Mouse (Mus musculus) thymus, adult 2 months (tissue): ENCODE data around the gene Ubr2. TPM values are rescaled to one million over a fixed set of nuclear protein-coding genes. Genes with fewer than 3 reads are reported as not detected.

Source experiments
- DNase-seq: peaks from one replicate; pipeline ENCODE4 v3.0.0; 2021
- H3K27ac ChIP-seq: fragments of 200-500 bp; 2 replicates; pipeline ENCODE4 v1.5.1; 2012; ENCODE audit warnings: low read length, control low read depth; ENCODE audit not compliant: control insufficient read depth, insufficient read depth
- H3K27me3 ChIP-seq: fragments of 200-500 bp; 2 replicates; pipeline ENCODE4 v1.6.1; 2012; ENCODE audit warnings: mild to moderate bottlenecking, low read length, moderate library complexity, mixed read lengths; ENCODE audit not compliant: control insufficient read depth, insufficient read depth
- H3K36me3 ChIP-seq: fragments of 200-500 bp; 2 replicates; pipeline ENCODE4 v1.6.1; 2012; ENCODE audit warnings: mild to moderate bottlenecking, low read length, moderate library complexity; ENCODE audit not compliant: control insufficient read depth, insufficient read depth
- H3K4me1 ChIP-seq: fragments of 200-500 bp; replicated peaks from 2 replicates; pipeline ENCODE4 v1.6.1; 2012; ENCODE audit warnings: low read length; ENCODE audit not compliant: control insufficient read depth, insufficient read depth
- H3K4me3 ChIP-seq: fragments of 200-500 bp; 2 replicates; pipeline ENCODE4 v1.5.1; 2012; ENCODE audit warnings: mild to moderate bottlenecking, low read length, control low read depth, moderate library complexity; ENCODE audit not compliant: control insufficient read depth, insufficient read depth
- CTCF ChIP-seq: fragments of 200-500 bp; IDR thresholded peaks from 2 replicates; pipeline ENCODE4 v1.5.1; 2012; ENCODE audit warnings: mild to moderate bottlenecking, control low read depth, low read length, moderate library complexity, borderline replicate concordance; ENCODE audit not compliant: control insufficient read depth, poor library complexity, insufficient read depth; ENCODE audit errors: extremely low read depth
- POLR2A ChIP-seq: fragments of 200-500 bp; IDR thresholded peaks from 2 replicates; pipeline ENCODE4 v1.6.1; 2012; ENCODE audit warnings: mild to moderate bottlenecking, low read length, control low read depth, moderate library complexity; ENCODE audit not compliant: control insufficient read depth, poor library complexity, insufficient read depth; ENCODE audit errors: extremely low read depth
- WGBS: fragments of 180-500 bp; shearing (Covaris S2); methylation state at CpG from one replicate; pipeline ENCODE4 v1.1.7; 2018; 5-methylcytosine and 5-hydroxymethylcytosine counted together
- polyA plus RNA-seq: library from polyadenylated mRNA; depleted of rRNA; stranded (reverse); fragments of >200 nt; gene quantifications from 2 replicates; pipeline ENCODE4 v1.2.3, GENCODE M21; 2012

Gene Ubr2
- polyA plus RNA-seq, 1 experiment = 61.9 TPM

- TF ChIP-seq CTCF = no peak
- no peak for TF ChIP-seq POLR2A
- Histone ChIP-seq H3K4me1 (peaks cover 7% of the 10 kb centered on the region), H3K4me3 (no peak overlapping the region), H3K27me3 (no peaks in the 10 kb centered on the region), H3K27ac (no peak overlapping the region), H3K36me3 (no peaks in the 10 kb centered on the region; the same call in 1 of the 2 replicates)
- WGBS = 48% methylated on average over 7 of the region's 7 CpGs
- no peak for DNase-seq
Measured at GRCm38 (mm10) chr17:47005741-47006405, 4.5 kb downstream of the Ubr2 start.

GRCm38 (mm10) chr17:47003305-47003704 lies 7.1 kb downstream of the Ubr2 start:
- no peak for DNase-seq
- WGBS = 93% methylated on average over 8 of the region's 8 CpGs
- peaks cover 4% of the 10 kb centered on the region; the same call in 1 of the 2 replicates for H3K4me1 ChIP-seq
- no peak overlapping the region for H3K4me3 ChIP-seq
- peaks cover 21% of the 10 kb centered on the region for H3K36me3 ChIP-seq
- TF ChIP-seq CTCF (no peak), POLR2A (no peak)
- no peaks in the 10 kb centered on the region for H3K27me3 ChIP-seq
- H3K27ac ChIP-seq = no peak overlapping the region

- Histone ChIP-seq H3K4me1 (peaks cover 4% of the 10 kb centered on the region; the same call in 1 of the 2 replicates), H3K27me3 (no peaks in the 10 kb centered on the region), H3K36me3 (peaks cover 28% of the 10 kb centered on the region), H3K4me3 (no peak overlapping the region), H3K27ac (no peak overlapping the region)
- no peak for DNase-seq
- WGBS = 93% methylated on average over 5 of the region's 5 CpGs
- TF ChIP-seq CTCF = no peak
- no peak for TF ChIP-seq POLR2A
Measured at GRCm38 (mm10) chr17:47002401-47002800, 8.0 kb downstream of the Ubr2 start.

- Histone ChIP-seq H3K36me3 (peaks cover 33% of the 10 kb centered on the region), H3K27me3 (no peaks in the 10 kb centered on the region), H3K4me1 (no peaks in the 10 kb centered on the region), H3K27ac (no peak overlapping the region), H3K4me3 (no peak overlapping the region)
- no peak for TF ChIP-seq POLR2A
- TF ChIP-seq CTCF = no peak
- 99% methylated on average over 4 of the region's 4 CpGs for WGBS
- DNase-seq = no peak
Measured at GRCm38 (mm10) chr17:46998840-46999239, 11.5 kb downstream of the Ubr2 start.

GRCm38 (mm10) chr17:46996484-46996883 lies 13.9 kb downstream of the Ubr2 start:
- WGBS = 90% methylated on average over 7 of the region's 7 CpGs
- no peak for TF ChIP-seq CTCF
- no peaks in the 10 kb centered on the region for H3K27me3 ChIP-seq
- H3K27ac ChIP-seq = no peak overlapping the region
- no peak overlapping the region for H3K4me3 ChIP-seq
- no peak for DNase-seq
- no peaks in the 10 kb centered on the region for H3K4me1 ChIP-seq
- peaks cover 51% of the 10 kb centered on the region for H3K36me3 ChIP-seq

- Histone ChIP-seq H3K27ac (no peak overlapping the region), H3K36me3 (peaks cover 58% of the 10 kb centered on the region), H3K4me3 (no peak overlapping the region), H3K27me3 (no peaks in the 10 kb centered on the region), H3K4me1 (no peaks in the 10 kb centered on the region)
- 93% methylated on average over 3 of the region's 3 CpGs for WGBS
- DNase-seq = no peak
- no peak for TF ChIP-seq POLR2A
- no peak for TF ChIP-seq CTCF
Measured at GRCm38 (mm10) chr17:46995621-46996020, 14.7 kb downstream of the Ubr2 start.
